In genomic region chr7:143132815-143133214, GRCm38 (mm10) we compare ENCODE assay signal across 23 mouse cellular contexts. TPM values are rescaled to one million over a fixed set of nuclear protein-coding genes. Genes with fewer than 3 reads are reported as not detected.
DNase-seq lines count a peak whose midpoint lies in the region; ATAC-seq lines count a peak whose summit lies in the region.
"Had no signal": no experiment of that assay in that cellular context is flagged by ENCODE, and none has a peak within 500 bp of the region (broad histone marks: within the 10 kb centered on the region; RNA-seq: fewer than 3 reads in every experiment).

No protein-coding gene starts in this region.

- no peak overlapping the region for H3K4me3 ChIP-seq in midbrain, embryonic 11.5 days (ENCODE audit: low read depth, low read length)
- H3K4me3 ChIP-seq in midbrain, embryonic 14.5 days (replicated peaks; ENCODE audit: low read depth, low read length), result no peak overlapping the region
- H3K4me3 ChIP-seq: embryonic facial prominence, embryonic 10.5 days; embryonic facial prominence, embryonic 12.5 days; forebrain, embryonic 13.5 days; forebrain, embryonic 15.5 days had no signal

- ATAC-seq in midbrain, embryonic 11.5 days (ENCODE audit: low FRiP score), result no peak
- no peak for ATAC-seq in midbrain, embryonic 14.5 days (ENCODE audit: low FRiP score, low TSS enrichment)
- ATAC-seq in granulocyte monocyte progenitor cell, adult 5-6 weeks (replicated peaks; ENCODE audit: poor library complexity, severe bottlenecking), result peak; percentile 95
- ATAC-seq in megakaryocyte, adult 5-6 weeks (ENCODE audit: poor library complexity, severe bottlenecking), result peak; percentile 91
- ATAC-seq in megakaryocyte progenitor cell, adult 5-6 weeks (replicated peaks; ENCODE audit: poor library complexity), result peak; percentile 60
- ATAC-seq: forebrain, embryonic 13.5 days; forebrain, embryonic 15.5 days; forebrain, postnatal 0 days had no signal

- H3K9ac ChIP-seq in midbrain, embryonic 11.5 days (ENCODE audit: low read length), result no peak overlapping the region
- no peak overlapping the region for H3K9ac ChIP-seq in midbrain, embryonic 14.5 days (replicated peaks; ENCODE audit: low read length)
- H3K9ac ChIP-seq: embryonic facial prominence, embryonic 12.5 days; forebrain, embryonic 13.5 days; forebrain, embryonic 15.5 days; forebrain, postnatal 0 days had no signal

- no peaks in the 10 kb centered on the region for H3K4me1 ChIP-seq in midbrain, embryonic 11.5 days (ENCODE audit: control insufficient read depth, insufficient read depth, low read length)
- no peaks in the 10 kb centered on the region for H3K4me1 ChIP-seq in midbrain, embryonic 14.5 days (ENCODE audit: control insufficient read depth, insufficient read depth, low read length)
- H3K4me1 ChIP-seq: embryonic facial prominence, embryonic 12.5 days; forebrain, embryonic 13.5 days; forebrain, embryonic 15.5 days had no signal

- no peaks in the 10 kb centered on the region for H3K9me3 ChIP-seq in midbrain, embryonic 11.5 days (ENCODE audit: control insufficient read depth, low read length)
- no peaks in the 10 kb centered on the region for H3K9me3 ChIP-seq in midbrain, embryonic 14.5 days (ENCODE audit: control insufficient read depth, low read length)
- H3K9me3 ChIP-seq: embryonic facial prominence, embryonic 10.5 days; embryonic facial prominence, embryonic 12.5 days; forebrain, embryonic 13.5 days; forebrain, embryonic 15.5 days had no signal

- DNase-seq in midbrain, embryonic 11.5 days (ENCODE audit: low spot score, missing footprints), result peak; percentile 65
- DNase-seq in midbrain, embryonic 14.5 days, result no peak
- no peak for DNase-seq in kidney, adult 8-10 months
- no peak for DNase-seq in cerebellum, adult 11 months
- DNase-seq in ovary, postnatal 14 days (ENCODE audit: low spot score), result no peak
- DNase-seq: adrenal gland, adult 2 months; adrenal gland, postnatal 10 days; adrenal gland, postnatal 25 days; cerebellum, adult 11-12 months; cerebellum, adult 2 months; cerebellum, adult 9-10 months; cerebellum, postnatal 14 days; cerebellum, postnatal 36 days; forebrain, postnatal 0 days had no signal

- no peaks in the 10 kb centered on the region for H3K27me3 ChIP-seq in midbrain, embryonic 11.5 days (ENCODE audit: control insufficient read depth, insufficient read depth, low read length)
- H3K27me3 ChIP-seq in midbrain, embryonic 14.5 days (ENCODE audit: control insufficient read depth, insufficient read depth, low read length), result no peaks in the 10 kb centered on the region
- H3K27me3 ChIP-seq: embryonic facial prominence, embryonic 12.5 days; forebrain, embryonic 13.5 days; forebrain, embryonic 15.5 days had no signal

- no peaks in the 10 kb centered on the region for H3K36me3 ChIP-seq in midbrain, embryonic 11.5 days (ENCODE audit: control insufficient read depth, insufficient read depth, low read length)
- no peaks in the 10 kb centered on the region for H3K36me3 ChIP-seq in midbrain, embryonic 14.5 days (ENCODE audit: control insufficient read depth, insufficient read depth, low read length)
- H3K36me3 ChIP-seq: embryonic facial prominence, embryonic 10.5 days; embryonic facial prominence, embryonic 12.5 days; forebrain, embryonic 15.5 days had no signal

- no peak overlapping the region for H3K27ac ChIP-seq in midbrain, embryonic 11.5 days (ENCODE audit: low read depth, low read length)
- H3K27ac ChIP-seq in midbrain, embryonic 14.5 days (replicated peaks; ENCODE audit: low read depth, low read length), result no peak overlapping the region
- H3K27ac ChIP-seq: embryonic facial prominence, embryonic 10.5 days; embryonic facial prominence, embryonic 12.5 days; forebrain, embryonic 13.5 days; forebrain, embryonic 15.5 days had no signal

- H3K4me2 ChIP-seq in midbrain, embryonic 11.5 days, result no peak overlapping the region
- H3K4me2 ChIP-seq in midbrain, embryonic 14.5 days (ENCODE audit: low read length), result no peak overlapping the region
- H3K4me2 ChIP-seq: embryonic facial prominence, embryonic 12.5 days; forebrain, embryonic 13.5 days; forebrain, embryonic 15.5 days had no signal

- WGBS in midbrain, embryonic 11.5 days, result 82% methylated on average over 5 of the region's 5 CpGs
- 83% methylated on average over 5 of the region's 5 CpGs for WGBS in midbrain, embryonic 14.5 days

RNA-seq across cellular contexts. Expression of gene Kcnq1, which starts 26.7 kb away (rescaled TPM):
- 1.1 and 1.6 TPM in 2 replicates for polyA plus RNA-seq in midbrain, embryonic 11.5 days (2014; fragmentation: Nextera tagmentation; extraction: Ambion mirVana)
- polyA plus RNA-seq in midbrain, embryonic 14.5 days (2014; fragmentation: Nextera tagmentation; extraction: Ambion mirVana), result 1.2 and 2.0 TPM in 2 replicates
- total RNA-seq in granulocyte monocyte progenitor cell, adult 5-6 weeks (2014; fragmentation: Nextera tagmentation), result not detected in 2 replicates
- not detected in 2 replicates for total RNA-seq in granulocyte monocyte progenitor cell, adult 5-6 weeks (2017)
- not detected in 2 replicates for total RNA-seq in megakaryocyte, adult 5-6 weeks (2015)
- not detected in 2 replicates for total RNA-seq in megakaryocyte, adult 5-6 weeks (2017)
- total RNA-seq in megakaryocyte progenitor cell, adult 5-6 weeks (2015), result not detected in 2 replicates
- not detected in 2 replicates for total RNA-seq in megakaryocyte progenitor cell, adult 5-6 weeks (2017)
- polyA plus RNA-seq: C2C12 had no signal

RNA-seq across cellular contexts. Expression of gene Trpm5, which starts 38.4 kb away (rescaled TPM):
- 0.57 and 0.70 TPM in 2 replicates for polyA plus RNA-seq in midbrain, embryonic 11.5 days (2014; fragmentation: Nextera tagmentation; extraction: Ambion mirVana)
- polyA plus RNA-seq in midbrain, embryonic 14.5 days (2014; fragmentation: Nextera tagmentation; extraction: Ambion mirVana), result 0.40 and 1.3 TPM in 2 replicates
- not detected in 2 replicates for total RNA-seq in granulocyte monocyte progenitor cell, adult 5-6 weeks (2014; fragmentation: Nextera tagmentation)
- not detected in 2 replicates for total RNA-seq in granulocyte monocyte progenitor cell, adult 5-6 weeks (2017)
- total RNA-seq in megakaryocyte, adult 5-6 weeks (2015), result not detected in 2 replicates
- total RNA-seq in megakaryocyte, adult 5-6 weeks (2017), result not detected in 2 replicates
- not detected in 2 replicates for total RNA-seq in megakaryocyte progenitor cell, adult 5-6 weeks (2015)
- not detected in 2 replicates for total RNA-seq in megakaryocyte progenitor cell, adult 5-6 weeks (2017)
- polyA plus RNA-seq: cortical plate, adult 2 months had no signal

Comparison
In these comparisons a context has a peak if more than half of its experiments do, and no peak if none do; other contexts are left out.
1. ATAC-seq: peak in granulocyte monocyte progenitor cell, adult 5-6 weeks (single experiment), megakaryocyte, adult 5-6 weeks (single experiment) and megakaryocyte progenitor cell, adult 5-6 weeks (single experiment); none in midbrain, embryonic 11.5 days (single experiment) and midbrain, embryonic 14.5 days (single experiment).